Comparison of ENCODE assay signal across 19 mouse cellular contexts in genomic region chr9:49913677-49914076, GRCm38 (mm10).
"Had no signal": no experiment of that assay in that cellular context is flagged by ENCODE, and none has a peak within 500 bp of the region (broad histone marks: within the 10 kb centered on the region; RNA-seq: fewer than 3 reads in every experiment).

No protein-coding gene starts in this region.

- H3K9ac ChIP-seq: lung, embryonic 14.5 days; midbrain, embryonic 12.5 days; neural tube, embryonic 13.5 days; neural tube, embryonic 15.5 days had no signal

- ATAC-seq: midbrain, embryonic 16.5 days had no signal

- DNase-seq: lung, adult 18-20 months; lung, embryonic 14.5 days; lung, postnatal 10 days; lung, postnatal 4 days; midbrain, embryonic 14.5 days; retina, postnatal 1 day; right cerebral cortex, adult 18-20 months; right cerebral cortex, postnatal 25 days; right cerebral cortex, postnatal 4 days; spleen, adult 18-20 months; thymus, adult 18-20 months; thymus, postnatal 14 days; thymus, postnatal 36 days had no signal

- H3K27me3 ChIP-seq: midbrain, embryonic 12.5 days; neural tube, embryonic 13.5 days; neural tube, embryonic 15.5 days had no signal

- H3K9me3 ChIP-seq: midbrain, embryonic 10.5 days; midbrain, embryonic 12.5 days; neural tube, embryonic 13.5 days; neural tube, embryonic 15.5 days had no signal

- H3K27ac ChIP-seq: midbrain, embryonic 10.5 days; midbrain, embryonic 12.5 days; neural tube, embryonic 13.5 days; neural tube, embryonic 15.5 days had no signal

- H3K4me2 ChIP-seq: lung, embryonic 14.5 days; midbrain, embryonic 12.5 days; neural tube, embryonic 13.5 days; neural tube, embryonic 15.5 days had no signal

- H3K36me3 ChIP-seq: midbrain, embryonic 10.5 days; midbrain, embryonic 12.5 days; neural tube, embryonic 13.5 days; neural tube, embryonic 15.5 days had no signal

- H3K4me1 ChIP-seq: midbrain, embryonic 10.5 days; midbrain, embryonic 12.5 days; neural tube, embryonic 13.5 days had no signal

- H3K4me3 ChIP-seq: midbrain, embryonic 10.5 days; midbrain, embryonic 12.5 days; myocyte; neural tube, embryonic 13.5 days; neural tube, embryonic 15.5 days had no signal
